Mouse (Mus musculus): Measurements from ENCODE around the gene Pcbp3. TPM values are rescaled to one million over a fixed set of nuclear protein-coding genes. Genes with fewer than 3 reads are reported as not detected.
"Not testable (repeated sequence)": the region's sequence is repeated elsewhere in the genome, so short reads cannot be mapped to it uniquely, and the experiment has no call there.

Pcbp3 gene
- polyA plus RNA-seq, 1 experiment from 2014 or later = 15.3 TPM

- TF ChIP-seq EP300 (optimal IDR thresholded peaks at IDR 0.05) (no peak), CTCF (IDR thresholded peaks at IDR 0.05; ENCODE audit: low read depth) (no peak)
- Histone ChIP-seq H3K9me3 (ENCODE audit: control insufficient read depth, low read length) (no peaks in the 10 kb centered on the region), H3K9ac (ENCODE audit: low read length) (no peak overlapping the region), H3K27ac (replicated peaks) (no peak overlapping the region), H3K4me2 (replicated peaks; ENCODE audit: low read depth) (no peak overlapping the region), H3K36me3 (ENCODE audit: control insufficient read depth, insufficient read depth, low read length) (no peaks in the 10 kb centered on the region), H3K4me3 (ENCODE audit: low read depth, low read length) (no peak overlapping the region), H3K27me3 (ENCODE audit: control insufficient read depth, insufficient read depth, low read length) (no peaks in the 10 kb centered on the region), H3K4me1 (replicated peaks; ENCODE audit: control insufficient read depth, insufficient read depth) (no peaks in the 10 kb centered on the region)
- WGBS = 56% methylated on average over 17 of the region's 17 CpGs
- ATAC-seq (ENCODE audit: low FRiP score, low TSS enrichment) = peak; percentile 64
- DNase-seq (ENCODE audit: low spot score) = peak; percentile 57
Observed at GRCm38 (mm10) chr10:76997759-76998513, 36.2 kb upstream of the Pcbp3 start.

GRCm38 (mm10) chr10:76992456-76992855 lies 30.8 kb upstream of the Pcbp3 start:
- no peaks in the 10 kb centered on the region for H3K4me1 ChIP-seq (replicated peaks; ENCODE audit: control insufficient read depth, insufficient read depth)
- no peak overlapping the region for H3K4me3 ChIP-seq (ENCODE audit: low read depth, low read length)
- no peak overlapping the region for H3K4me2 ChIP-seq (replicated peaks; ENCODE audit: low read depth)
- H3K27ac ChIP-seq (replicated peaks) = no peak overlapping the region
- DNase-seq (ENCODE audit: low spot score) (no peak), ATAC-seq (ENCODE audit: low FRiP score, low TSS enrichment) (no peak)
- WGBS = 51% methylated on average over 3 of the region's 3 CpGs
- H3K9ac ChIP-seq (ENCODE audit: low read length) = no peak overlapping the region
- no peaks in the 10 kb centered on the region for H3K9me3 ChIP-seq (ENCODE audit: control insufficient read depth, low read length)
- H3K36me3 ChIP-seq (ENCODE audit: control insufficient read depth, insufficient read depth, low read length) = no peaks in the 10 kb centered on the region
- H3K27me3 ChIP-seq (ENCODE audit: control insufficient read depth, insufficient read depth, low read length) = no peaks in the 10 kb centered on the region
- no peak for TF ChIP-seq EP300 (optimal IDR thresholded peaks at IDR 0.05)
- TF ChIP-seq CTCF (IDR thresholded peaks at IDR 0.05; ENCODE audit: low read depth) = no peak

GRCm38 (mm10) chr10:76988586-76988985 lies 26.9 kb upstream of the Pcbp3 start:
- Histone ChIP-seq H3K27me3 (ENCODE audit: control insufficient read depth, insufficient read depth, low read length) (no peaks in the 10 kb centered on the region), H3K9ac (ENCODE audit: low read length) (no peak overlapping the region), H3K27ac (replicated peaks) (no peak overlapping the region), H3K4me1 (replicated peaks; ENCODE audit: control insufficient read depth, insufficient read depth) (no peaks in the 10 kb centered on the region), H3K36me3 (ENCODE audit: control insufficient read depth, insufficient read depth, low read length) (no peaks in the 10 kb centered on the region), H3K4me2 (replicated peaks; ENCODE audit: low read depth) (no peak overlapping the region), H3K4me3 (ENCODE audit: low read depth, low read length) (no peak overlapping the region), H3K9me3 (ENCODE audit: control insufficient read depth, low read length) (no peaks in the 10 kb centered on the region)
- TF ChIP-seq EP300 (optimal IDR thresholded peaks at IDR 0.05) (no peak), CTCF (IDR thresholded peaks at IDR 0.05; ENCODE audit: low read depth) (no peak)
- WGBS = 90% methylated on average over 5 of the region's 5 CpGs
- no peak for ATAC-seq (ENCODE audit: low FRiP score, low TSS enrichment)
- DNase-seq (ENCODE audit: low spot score) = no peak

GRCm38 (mm10) chr10:76978042-76978441 lies 16.4 kb upstream of the Pcbp3 start:
- 34% methylated on average over 2 of the region's 2 CpGs for WGBS
- Histone ChIP-seq H3K4me2 (replicated peaks; ENCODE audit: low read depth) (no peak overlapping the region), H3K9me3 (ENCODE audit: control insufficient read depth, low read length) (no peaks in the 10 kb centered on the region), H3K4me1 (replicated peaks; ENCODE audit: control insufficient read depth, insufficient read depth) (no peaks in the 10 kb centered on the region), H3K4me3 (ENCODE audit: low read depth, low read length) (no peak overlapping the region), H3K9ac (ENCODE audit: low read length) (no peak overlapping the region), H3K36me3 (ENCODE audit: control insufficient read depth, insufficient read depth, low read length) (no peaks in the 10 kb centered on the region), H3K27me3 (ENCODE audit: control insufficient read depth, insufficient read depth, low read length) (no peaks in the 10 kb centered on the region), H3K27ac (replicated peaks) (no peak overlapping the region)
- DNase-seq (ENCODE audit: low spot score) = no peak
- no peak for ATAC-seq (ENCODE audit: low FRiP score, low TSS enrichment)
- TF ChIP-seq CTCF (IDR thresholded peaks at IDR 0.05; ENCODE audit: low read depth) = no peak
- no peak for TF ChIP-seq EP300 (optimal IDR thresholded peaks at IDR 0.05)

GRCm38 (mm10) chr10:76976699-76977098 lies 15.0 kb upstream of the Pcbp3 start:
- no peak overlapping the region for H3K27ac ChIP-seq (replicated peaks)
- no peaks in the 10 kb centered on the region for H3K4me1 ChIP-seq (replicated peaks; ENCODE audit: control insufficient read depth, insufficient read depth)
- H3K4me2 ChIP-seq (replicated peaks; ENCODE audit: low read depth) = no peak overlapping the region
- no peak overlapping the region for H3K9ac ChIP-seq (ENCODE audit: low read length)
- H3K9me3 ChIP-seq (ENCODE audit: control insufficient read depth, low read length) = no peaks in the 10 kb centered on the region
- no peak overlapping the region for H3K4me3 ChIP-seq (ENCODE audit: low read depth, low read length)
- H3K36me3 ChIP-seq (ENCODE audit: control insufficient read depth, insufficient read depth, low read length) = no peaks in the 10 kb centered on the region
- DNase-seq (ENCODE audit: low spot score) = no peak
- TF ChIP-seq EP300 (optimal IDR thresholded peaks at IDR 0.05) (no peak), CTCF (IDR thresholded peaks at IDR 0.05; ENCODE audit: low read depth) (no peak)
- no peak for ATAC-seq (ENCODE audit: low FRiP score, low TSS enrichment)
- WGBS = 38% methylated on average over 4 of the region's 4 CpGs
- no peaks in the 10 kb centered on the region for H3K27me3 ChIP-seq (ENCODE audit: control insufficient read depth, insufficient read depth, low read length)

- 28% methylated on average over 15 of the region's 15 CpGs for WGBS
- no peaks in the 10 kb centered on the region for H3K36me3 ChIP-seq (ENCODE audit: control insufficient read depth, insufficient read depth, low read length)
- no peak for ATAC-seq (ENCODE audit: low FRiP score, low TSS enrichment)
Observed at GRCm38 (mm10) chr10:76973797-76974436, 12.2 kb upstream of the Pcbp3 start.

GRCm38 (mm10) chr10:76972318-76972717 lies 10.6 kb upstream of the Pcbp3 start:
- not testable (repeated sequence) for H3K4me1 ChIP-seq (replicated peaks; ENCODE audit: control insufficient read depth, insufficient read depth); ATAC-seq (ENCODE audit: low FRiP score, low TSS enrichment); H3K4me3 ChIP-seq (ENCODE audit: low read depth, low read length); H3K9me3 ChIP-seq (ENCODE audit: control insufficient read depth, low read length); H3K36me3 ChIP-seq (ENCODE audit: control insufficient read depth, insufficient read depth, low read length); H3K27me3 ChIP-seq (ENCODE audit: control insufficient read depth, insufficient read depth, low read length); H3K9ac ChIP-seq (ENCODE audit: low read length); H3K4me2 ChIP-seq (replicated peaks; ENCODE audit: low read depth); H3K27ac ChIP-seq (replicated peaks)
- peak; percentile 14 for DNase-seq (ENCODE audit: low spot score)
- WGBS = 69% methylated on average over 6 of the region's 6 CpGs

More at GRCm38 (mm10) chr10:76973797-76974436, 12.2 kb upstream of the Pcbp3 start:
- H3K27me3 ChIP-seq (ENCODE audit: control insufficient read depth, insufficient read depth, low read length) = no peaks in the 10 kb centered on the region
- no peaks in the 10 kb centered on the region for H3K9me3 ChIP-seq (ENCODE audit: control insufficient read depth, low read length)
- H3K4me1 ChIP-seq (replicated peaks; ENCODE audit: control insufficient read depth, insufficient read depth) = no peaks in the 10 kb centered on the region
- DNase-seq (ENCODE audit: low spot score) = peak; percentile 5
- H3K9ac ChIP-seq (ENCODE audit: low read length) = no peak overlapping the region
- H3K27ac ChIP-seq (replicated peaks) = no peak overlapping the region
- H3K4me2 ChIP-seq (replicated peaks; ENCODE audit: low read depth) = no peak overlapping the region
- no peak overlapping the region for H3K4me3 ChIP-seq (ENCODE audit: low read depth, low read length)
- TF ChIP-seq EP300 (optimal IDR thresholded peaks at IDR 0.05) = no peak
- no peak for TF ChIP-seq CTCF (IDR thresholded peaks at IDR 0.05; ENCODE audit: low read depth)

Measured in stomach, postnatal 0 days (tissue).